Mouse (Mus musculus) G1E (cell line): Measurements from ENCODE around the gene Ankrd13c.

Source experiments
- CTCF ChIP-seq: IDR thresholded peaks from 2 replicates; pipeline ENCODE4 v1.5.1; 2012; ENCODE audit warnings: low read depth, low read length, inconsistent platforms, mixed read lengths
- TAL1 ChIP-seq: conservative IDR thresholded peaks from 2 replicates; pipeline ENCODE4 v1.6.1; 2012; ENCODE audit warnings: low read depth, low read length, inconsistent platforms, mixed read lengths

DNA sequence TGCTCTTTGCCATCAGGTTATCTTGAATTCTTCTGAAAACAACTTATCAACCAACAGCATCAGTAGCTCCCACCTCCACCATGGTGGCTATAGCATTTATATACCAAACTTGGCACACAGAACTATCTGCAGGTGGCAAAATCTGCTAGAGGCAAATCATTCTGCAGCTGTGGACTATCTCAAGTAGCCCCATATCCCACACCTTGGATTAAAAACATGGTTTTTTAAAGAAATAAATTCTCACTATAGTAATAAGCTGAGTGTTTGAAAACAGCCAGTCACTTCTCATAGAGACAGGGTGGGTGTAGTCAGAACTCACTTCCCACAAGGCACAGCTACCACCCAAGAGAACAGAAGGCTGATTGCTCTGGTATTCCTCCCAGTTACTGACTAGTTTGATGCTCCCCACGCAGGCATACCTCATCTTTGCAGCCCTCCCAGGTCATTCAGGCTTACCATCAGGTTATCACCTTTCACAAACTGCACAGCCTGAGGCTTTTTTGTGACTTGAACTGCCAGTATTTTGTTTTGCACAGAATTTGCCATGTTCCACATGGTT, 62.8 kb downstream of the Ankrd13c start:
- no peak for TF ChIP-seq CTCF
- no peak for TF ChIP-seq TAL1
